Mouse (Mus musculus): ENCODE measurements around the gene Tmem184a.

Tmem184a gene

DNA sequence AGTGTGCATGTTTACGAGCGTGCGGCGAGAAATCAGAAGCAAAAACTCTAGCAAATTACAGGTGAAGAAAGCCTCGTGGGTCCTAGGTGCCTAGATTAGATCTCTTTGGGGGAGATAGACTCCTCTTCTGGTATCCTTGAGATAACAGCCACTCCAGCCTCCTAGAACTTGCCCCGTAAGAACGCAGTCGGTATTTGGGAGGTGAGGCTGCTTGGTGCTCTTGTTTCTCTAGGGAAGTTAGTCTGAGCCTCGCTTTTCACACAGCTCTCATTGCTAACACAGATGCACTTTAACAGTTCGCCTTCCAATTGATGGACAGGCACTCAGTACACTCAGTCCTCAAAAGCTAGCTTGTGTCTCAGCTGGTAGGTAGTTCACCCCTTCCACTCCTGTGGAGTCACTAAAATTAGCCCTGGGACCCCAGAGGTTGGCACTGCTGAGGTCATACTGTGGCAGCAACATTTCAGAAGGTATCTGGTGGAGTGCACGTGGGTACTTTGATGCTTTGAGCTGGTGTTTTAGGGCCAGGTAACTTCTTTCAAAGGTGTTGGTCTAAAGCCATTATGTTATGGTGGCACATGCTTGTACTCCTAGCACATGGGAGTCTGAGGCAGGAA is 27.4 kb downstream of the Tmem184a start:
- DNase-seq: no peak

DNA sequence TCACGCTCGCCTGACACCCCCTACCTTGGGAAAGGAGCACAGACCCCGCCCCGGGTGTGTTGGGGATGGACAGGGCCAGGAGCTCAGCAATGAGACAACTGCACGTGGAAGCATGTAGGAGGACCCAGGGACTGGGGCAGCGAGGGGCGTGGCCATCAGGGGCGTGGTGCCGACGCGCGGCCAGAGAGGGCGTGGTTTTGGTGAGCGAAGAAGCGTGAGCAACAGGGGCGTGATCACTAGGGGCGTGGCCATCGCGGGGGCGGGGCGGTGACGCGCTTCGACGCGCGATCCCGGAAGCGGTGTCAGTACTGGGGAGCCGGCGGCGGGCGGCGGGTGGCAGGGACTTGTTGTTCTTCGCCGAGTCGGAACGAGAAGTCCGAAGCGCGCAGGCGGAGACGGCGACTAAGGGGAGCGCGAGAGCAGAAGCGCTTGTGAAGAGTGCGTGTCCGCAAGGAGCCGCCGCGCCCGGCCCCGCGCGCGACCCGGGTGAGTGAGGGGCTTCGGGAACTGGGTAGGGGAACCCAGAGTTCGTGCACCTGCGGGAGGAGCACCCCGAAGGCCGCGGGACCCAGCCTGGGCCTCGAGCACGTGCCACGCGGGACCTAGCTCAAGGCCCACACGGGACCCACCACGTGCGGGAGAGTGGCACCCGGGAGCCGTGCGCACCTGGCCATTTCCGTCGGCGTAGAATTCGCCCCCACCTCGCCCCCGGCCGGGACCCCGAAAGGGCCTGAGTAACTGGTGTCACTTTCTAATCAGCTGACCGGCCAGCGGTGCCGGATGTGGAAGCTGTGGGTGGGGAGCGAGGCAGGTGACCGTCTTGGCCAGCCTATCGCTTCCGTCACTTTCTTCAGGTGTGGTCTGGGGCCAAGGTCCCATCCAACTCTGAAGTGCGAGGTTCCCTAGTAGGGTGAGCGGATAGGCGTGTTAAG is 28.2 kb downstream of the Tmem184a start, which contains the start of gene Mafk:
Gene Mafk (plus strand): TSS at position 287 of the 932 bp plus-strand sequence.
- peak; percentile 100 for DNase-seq

DNA sequence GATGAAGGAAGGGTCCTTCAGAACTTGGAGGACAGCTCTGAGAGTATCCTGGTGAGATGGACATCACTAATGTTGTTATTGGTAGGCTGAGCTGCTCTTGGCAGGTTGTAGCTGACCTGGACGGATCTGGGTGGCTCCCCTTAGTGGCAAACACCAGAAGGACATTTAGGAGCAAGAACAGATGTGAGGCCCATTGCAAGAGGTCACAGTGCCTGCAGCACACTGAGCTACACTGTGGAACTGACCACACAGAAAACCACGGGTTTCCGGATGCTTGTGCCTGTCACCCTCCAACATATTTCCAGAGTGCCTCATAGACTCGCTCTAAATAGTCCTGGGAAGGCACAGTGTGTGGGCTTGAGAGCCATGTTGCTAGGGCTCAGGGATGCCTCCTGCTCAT is 30.3 kb downstream of the Tmem184a start:
- DNase-seq: no peak

DNA sequence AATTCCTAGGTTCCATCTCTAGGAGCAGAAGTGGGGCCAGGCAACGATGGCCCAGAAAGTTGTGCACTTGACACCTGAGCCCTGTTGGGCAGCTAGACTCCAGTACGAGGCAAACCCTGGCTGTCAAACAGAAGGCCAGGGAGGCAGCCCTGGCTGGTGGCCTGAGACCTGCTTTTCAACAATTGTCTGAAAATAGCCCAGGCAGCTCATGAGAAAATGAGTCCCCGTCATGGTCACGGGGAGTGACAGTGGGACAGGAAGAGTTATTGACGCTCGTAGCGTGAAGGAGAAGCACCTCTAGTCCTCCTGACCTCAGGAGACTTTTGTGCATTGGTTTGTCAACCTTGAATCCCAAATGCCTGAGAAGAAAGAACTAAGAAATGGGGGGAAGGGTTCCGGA is 38.3 kb downstream of the Tmem184a start:
- peak; percentile 73 to 78 for DNase-seq

DNA sequence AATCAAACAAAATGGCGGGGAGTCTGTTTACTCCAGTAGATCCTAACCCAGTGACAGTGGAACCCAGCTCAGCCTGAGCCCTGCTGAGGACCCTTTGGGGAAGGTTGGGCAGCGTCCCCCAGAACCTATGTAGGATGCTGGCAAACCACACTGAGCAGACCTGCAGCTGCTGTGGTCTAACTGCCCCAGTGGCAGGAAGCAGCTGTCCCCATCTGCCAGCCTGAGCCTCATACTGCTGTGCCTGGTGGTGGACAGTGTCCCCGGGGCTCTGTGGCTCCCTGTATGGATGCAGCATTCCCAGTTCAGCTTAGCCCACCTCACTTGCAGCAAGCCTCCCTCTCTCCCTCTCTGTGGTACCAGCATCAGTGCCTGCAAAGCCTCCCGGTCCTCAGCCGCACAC is 42.8 kb downstream of the Tmem184a start:
- no peak for DNase-seq

DNA sequence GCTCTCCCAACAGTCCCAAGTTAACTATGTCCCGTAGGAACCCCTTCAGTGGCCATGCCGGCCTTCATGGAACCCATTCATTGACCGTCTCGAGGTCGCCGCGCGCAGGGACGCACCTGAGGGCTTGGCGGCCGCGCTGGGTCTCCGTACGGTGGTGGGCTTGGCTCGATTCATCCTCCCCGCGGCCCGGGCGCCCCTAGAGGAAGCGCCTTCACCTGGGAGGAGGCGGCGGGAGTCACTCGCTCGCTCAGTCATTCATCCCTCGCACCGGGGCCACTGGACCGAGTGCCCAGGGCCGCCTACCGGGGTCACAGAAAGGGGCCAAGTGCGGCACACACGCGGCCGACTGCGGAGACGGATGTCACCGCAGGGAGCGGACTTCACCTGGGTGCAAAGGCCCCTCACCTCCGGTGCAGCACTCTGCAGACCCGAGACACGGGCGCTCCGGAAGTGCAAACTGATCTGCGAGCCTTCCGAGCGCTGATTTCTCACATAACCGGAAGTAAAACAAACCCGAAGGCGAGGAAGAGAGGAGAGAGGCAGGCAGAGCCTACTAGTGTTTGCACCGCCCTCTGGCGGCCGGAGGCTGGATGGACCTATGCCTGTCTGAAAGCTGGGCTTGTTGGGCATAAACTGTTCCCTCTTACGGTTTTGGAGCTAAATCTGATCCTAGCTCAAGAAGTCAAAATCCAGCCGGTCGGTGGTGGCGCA is 44.3 kb downstream of the Tmem184a start, which contains the start of gene Ints1:
Gene Ints1 (minus strand): TSS at position 459 of the 711 bp plus-strand sequence.
- peak; percentile 97 to 98 for DNase-seq

DNA sequence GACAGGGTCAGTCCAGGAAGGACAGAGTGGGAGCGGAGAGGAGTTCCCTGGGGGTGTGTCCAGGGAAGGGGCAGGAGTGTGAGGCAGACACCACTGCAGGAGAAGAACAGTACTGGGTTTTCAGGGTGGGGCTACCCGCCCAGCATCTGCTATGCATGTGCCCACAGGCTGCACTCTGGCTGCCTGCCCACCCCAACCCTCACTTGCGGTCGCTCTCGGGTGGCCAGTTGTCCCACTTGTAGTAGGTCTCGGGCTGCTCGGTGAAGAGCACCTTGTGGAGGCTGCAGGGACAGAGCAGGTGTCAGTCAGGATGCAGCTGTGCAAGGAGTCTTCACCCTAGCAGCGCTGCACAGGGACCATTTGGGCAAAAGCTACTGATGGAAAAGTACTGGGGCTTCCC is 51.5 kb downstream of the Tmem184a start:
- DNase-seq: no peak

DNA sequence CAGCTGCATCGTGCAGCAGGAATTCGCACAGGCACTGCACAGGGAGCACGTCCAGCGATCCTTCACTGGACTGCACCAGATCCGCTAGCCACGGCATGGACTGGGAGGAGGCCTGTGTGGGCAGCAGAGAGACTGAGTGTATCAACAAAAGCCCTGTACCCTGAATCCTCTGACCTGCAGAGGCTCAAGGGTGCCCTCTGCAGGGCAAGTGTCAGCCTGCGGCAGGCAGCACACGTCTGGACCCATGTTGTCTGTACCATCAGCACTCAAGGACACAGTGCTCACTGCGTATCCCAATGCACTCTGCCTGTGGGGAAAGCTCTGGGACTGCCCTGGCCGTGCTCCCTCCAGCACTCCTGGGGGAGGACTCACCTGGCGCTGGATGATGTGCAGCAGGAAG is 55.4 kb downstream of the Tmem184a start:
- peak; percentile 31 to 39 for DNase-seq

DNA sequence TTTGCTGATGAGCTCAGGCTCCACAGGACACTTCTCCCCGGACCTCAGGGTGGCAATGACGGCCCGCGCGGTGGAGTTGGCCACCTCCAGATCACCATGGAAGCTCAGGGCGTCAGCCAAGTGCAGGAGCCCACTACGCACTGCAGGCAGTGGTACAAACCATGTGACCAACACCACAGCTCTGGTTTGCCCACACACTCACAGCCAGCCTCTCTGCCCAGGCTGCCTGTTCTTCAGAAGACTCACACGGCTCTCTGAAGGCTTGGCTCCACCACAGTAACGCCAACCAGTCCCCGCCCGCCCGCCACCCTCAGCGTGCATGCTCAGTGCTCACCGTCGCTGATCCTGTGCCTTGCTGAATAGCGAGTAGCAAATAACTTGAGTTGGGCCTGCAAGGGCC is 61.6 kb downstream of the Tmem184a start:
- no peak for DNase-seq

DNA sequence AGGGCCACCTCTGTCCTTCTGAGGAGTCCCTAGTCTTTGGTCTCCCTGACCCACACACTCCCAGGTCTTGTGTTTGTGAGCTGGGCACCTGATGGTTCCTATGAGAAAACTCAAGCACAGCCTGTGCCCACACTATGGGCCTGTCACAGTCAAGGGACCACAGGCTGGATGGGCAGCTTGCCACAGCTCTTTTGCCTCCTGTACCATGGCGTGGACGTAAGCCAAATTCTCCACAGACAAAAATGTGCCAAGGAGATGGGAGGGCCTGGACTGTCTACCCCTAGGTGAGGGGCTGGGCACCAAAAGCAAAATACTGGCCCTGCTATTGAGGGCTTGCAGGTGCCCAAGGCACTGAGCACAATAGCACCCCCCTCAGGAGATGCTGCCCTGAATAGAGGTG is 63.1 kb downstream of the Tmem184a start:
- no peak for DNase-seq

DNA sequence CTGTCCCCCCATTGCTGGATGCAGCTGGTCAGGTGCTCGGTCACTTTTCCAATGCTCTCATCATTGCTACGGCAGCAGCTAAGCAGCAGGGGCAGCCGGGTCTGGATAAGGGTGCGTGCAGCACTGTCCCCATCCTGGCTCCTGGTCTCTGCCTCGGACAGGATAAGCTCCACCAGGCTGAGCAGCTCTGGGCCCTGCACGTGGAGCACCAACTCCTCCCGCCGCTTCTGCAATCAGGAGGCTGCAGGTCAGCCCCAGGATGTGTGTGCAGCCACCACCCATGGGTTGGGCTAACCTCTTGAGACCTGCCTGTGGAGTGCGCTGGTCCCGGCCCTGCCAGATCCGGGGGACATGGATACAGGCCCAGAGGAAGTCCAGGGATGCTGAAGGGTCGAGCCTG is 63.6 kb downstream of the Tmem184a start:
- no peak for DNase-seq

DNA sequence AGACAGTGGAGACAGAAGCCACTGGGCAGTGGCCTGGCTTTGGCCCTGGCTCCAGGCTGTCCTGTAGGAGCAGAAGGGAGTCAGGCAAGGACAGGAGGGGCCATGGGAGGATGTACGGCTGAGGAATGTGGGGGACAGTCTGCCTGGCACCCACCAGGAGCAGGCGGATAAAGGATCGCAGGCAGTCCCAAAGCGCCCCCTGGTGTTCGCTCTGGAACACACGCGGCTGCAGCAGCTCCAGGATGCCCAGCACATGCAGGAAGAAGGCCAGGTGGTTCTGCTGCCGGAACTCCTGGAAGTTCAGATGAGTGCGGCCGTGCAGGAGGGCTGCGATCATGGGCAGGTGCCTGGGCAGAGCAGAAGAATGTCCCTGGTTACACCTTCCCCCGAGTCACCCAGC is 65.0 kb downstream of the Tmem184a start:
- peak; percentile 52 to 58 for DNase-seq
